Mouse (Mus musculus): Measurements from ENCODE around the gene Ptrhd1.

DNA sequence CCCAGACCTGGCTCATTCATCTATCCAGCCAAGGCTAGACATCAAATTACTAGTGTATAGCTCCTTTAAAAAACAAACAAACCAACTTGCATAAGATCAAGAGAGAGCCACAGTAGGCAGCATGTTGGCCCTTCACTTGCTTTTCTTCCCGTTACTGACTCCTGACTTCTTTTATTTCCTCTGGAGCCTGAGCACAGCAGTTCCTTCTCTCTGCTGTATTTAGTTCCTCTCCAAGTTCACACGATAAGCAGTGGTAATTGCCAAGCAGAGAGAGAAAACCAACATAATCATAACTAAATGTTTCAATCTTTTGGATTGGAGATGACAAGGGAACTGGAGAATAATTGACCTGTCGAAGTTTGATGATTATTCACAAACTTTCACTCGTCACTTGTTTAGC, 1.1 kb upstream of the Ptrhd1 start:
- no peak for TF ChIP-seq GATA1 (IDR thresholded peaks at IDR 0.05; ENCODE audit: borderline replicate concordance, low read length)
- TF ChIP-seq CTCF (IDR thresholded peaks at IDR 0.05; ENCODE audit: low read depth, low read length): no peak
- TF ChIP-seq TAL1 (conservative IDR thresholded peaks at IDR 0.05; ENCODE audit: low read depth, low read length): no peak
- no peak for TF ChIP-seq GATA2 (IDR thresholded peaks at IDR 0.05; ENCODE audit: borderline replicate concordance, low read depth, low read length)

Data from G1E (cell line).